Mouse (Mus musculus) stomach, postnatal 0 days (tissue): ENCODE results near the gene Gm32717. TPM values are rescaled to one million over a fixed set of nuclear protein-coding genes. Genes with fewer than 3 reads are reported as not detected.

ENCODE experiments used
- polyA plus RNA-seq: library from polyadenylated mRNA; unstranded; fragments of >200 nt; fragmentation: Nextera tagmentation; extraction: Ambion mirVana; gene quantifications from 2 replicates; pipeline ENCODE4 v1.2.1, GENCODE M21; 2015

Gene Gm32717
- polyA plus RNA-seq, 1 experiment from 2014 or later, result not detected

Other genes with a start within 250 kb of the Gm32717 start
- gene Mdm1, start 99.0 kb downstream of the Gm32717 start, polyA plus RNA-seq, result 4.5 and 5.3 TPM in 2 replicates
- not detected in 2 replicates for gene Il22, start 35.8 kb downstream of the Gm32717 start, polyA plus RNA-seq
- gene Gm32802, start 17.9 kb upstream of the Gm32717 start, polyA plus RNA-seq, result not detected in 2 replicates
- gene Iltifb, start 54.3 kb upstream of the Gm32717 start, polyA plus RNA-seq, result not detected in 2 replicates
- gene Gm9040, start 86.2 kb upstream of the Gm32717 start, polyA plus RNA-seq, result 0.05 TPM in 1 of 2 replicates, not detected in the other
- gene Gm9044, start 91.6 kb upstream of the Gm32717 start, polyA plus RNA-seq, result 0.05 TPM in 1 of 2 replicates, not detected in the other
- 0.08 and 0.10 TPM in 2 replicates for gene Gm9045, start 97.1 kb upstream of the Gm32717 start, polyA plus RNA-seq
- gene Gm9046, start 102.5 kb upstream of the Gm32717 start, polyA plus RNA-seq, result not detected in 2 replicates
- not detected in 2 replicates for gene Gm9048, start 107.9 kb upstream of the Gm32717 start, polyA plus RNA-seq
- 0.08 and 0.10 TPM in 2 replicates for gene Gm9049, start 113.3 kb upstream of the Gm32717 start, polyA plus RNA-seq
- not detected in 2 replicates for gene Ifng, start 200.3 kb upstream of the Gm32717 start, polyA plus RNA-seq